Mouse (Mus musculus): ENCODE results near the gene Phldb2. TPM values are rescaled to one million over a fixed set of nuclear protein-coding genes. Genes with fewer than 3 reads are reported as not detected.

Phldb2 gene
- total and polyA plus RNA-seq, 2 experiments from 2014 or later = 32.8 to 33.2 TPM

- H3K9me3 ChIP-seq (replicated peaks; ENCODE audit: control insufficient read depth, low read length) = no peaks in the 10 kb centered on the region
- H3K27me3 ChIP-seq (ENCODE audit: control insufficient read depth, insufficient read depth, low read length) = no peaks in the 10 kb centered on the region
- 90% methylated on average over 5 of the region's 5 CpGs for WGBS
- no peak for TF ChIP-seq EP300 (IDR thresholded peaks at IDR 0.05; ENCODE audit: low read depth)
- DNase-seq (ENCODE audit: low spot score) = no peak
- no peak overlapping the region for H3K27ac ChIP-seq (ENCODE audit: low read depth)
- H3K9ac ChIP-seq (replicated peaks; ENCODE audit: low read depth, low read length) = no peak overlapping the region
- H3K4me3 ChIP-seq (ENCODE audit: low read depth, low read length) = no peak overlapping the region
- no peak for ATAC-seq (ENCODE audit: insufficient read depth, low read depth)
- H3K36me3 ChIP-seq (replicated peaks; ENCODE audit: control insufficient read depth, insufficient read depth, low read length) = no peaks in the 10 kb centered on the region
- H3K4me2 ChIP-seq (ENCODE audit: low read depth, low read length) = no peak overlapping the region
- H3K4me1 ChIP-seq (ENCODE audit: control insufficient read depth, insufficient read depth) = no peaks in the 10 kb centered on the region
These were observed 7.7 kb downstream of the Phldb2 start for GRCm38 (mm10) chr16:45945649-45946048.

DNA sequence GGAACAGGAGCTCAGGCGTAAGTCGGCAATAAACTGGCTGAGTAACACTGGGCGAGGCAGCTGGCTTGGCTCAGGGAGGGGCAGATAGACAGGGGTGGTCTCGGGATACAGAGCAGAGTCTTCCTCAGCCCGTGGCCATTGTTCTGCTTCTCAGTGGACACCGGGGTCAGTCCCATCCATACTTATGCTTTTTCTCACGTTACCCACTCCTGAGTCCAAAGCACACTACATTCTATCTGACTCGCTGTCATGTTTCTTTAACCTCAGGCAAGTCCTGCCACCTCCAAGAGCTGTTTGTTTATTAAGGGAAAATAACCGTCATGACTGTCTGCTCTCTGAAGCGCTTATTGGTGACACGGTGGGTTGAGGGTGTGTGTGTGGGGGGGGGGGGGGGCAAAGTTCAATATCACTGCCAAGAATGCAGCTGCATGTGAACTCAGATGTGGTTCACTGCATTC, 8.2 kb downstream of the Phldb2 start:
- H3K4me1 ChIP-seq (ENCODE audit: control insufficient read depth, insufficient read depth) = no peaks in the 10 kb centered on the region
- TF ChIP-seq EP300 (IDR thresholded peaks at IDR 0.05; ENCODE audit: low read depth) (no peak), CTCF (IDR thresholded peaks at IDR 0.05; ENCODE audit: low read depth) (no peak)
- H3K4me3 ChIP-seq (ENCODE audit: low read depth, low read length) = no peak overlapping the region
- ATAC-seq (ENCODE audit: insufficient read depth, low read depth) = no peak
- H3K9me3 ChIP-seq (replicated peaks; ENCODE audit: control insufficient read depth, low read length) = no peaks in the 10 kb centered on the region
- no peak overlapping the region for H3K27ac ChIP-seq (ENCODE audit: low read depth)
- no peaks in the 10 kb centered on the region for H3K27me3 ChIP-seq (ENCODE audit: control insufficient read depth, insufficient read depth, low read length)
- no peaks in the 10 kb centered on the region for H3K36me3 ChIP-seq (replicated peaks; ENCODE audit: control insufficient read depth, insufficient read depth, low read length)
- no peak for DNase-seq (ENCODE audit: low spot score)
- H3K4me2 ChIP-seq (ENCODE audit: low read depth, low read length) = no peak overlapping the region
- H3K9ac ChIP-seq (replicated peaks; ENCODE audit: low read depth, low read length) = no peak overlapping the region
- WGBS = 69% methylated on average over 11 of the region's 11 CpGs

DNA sequence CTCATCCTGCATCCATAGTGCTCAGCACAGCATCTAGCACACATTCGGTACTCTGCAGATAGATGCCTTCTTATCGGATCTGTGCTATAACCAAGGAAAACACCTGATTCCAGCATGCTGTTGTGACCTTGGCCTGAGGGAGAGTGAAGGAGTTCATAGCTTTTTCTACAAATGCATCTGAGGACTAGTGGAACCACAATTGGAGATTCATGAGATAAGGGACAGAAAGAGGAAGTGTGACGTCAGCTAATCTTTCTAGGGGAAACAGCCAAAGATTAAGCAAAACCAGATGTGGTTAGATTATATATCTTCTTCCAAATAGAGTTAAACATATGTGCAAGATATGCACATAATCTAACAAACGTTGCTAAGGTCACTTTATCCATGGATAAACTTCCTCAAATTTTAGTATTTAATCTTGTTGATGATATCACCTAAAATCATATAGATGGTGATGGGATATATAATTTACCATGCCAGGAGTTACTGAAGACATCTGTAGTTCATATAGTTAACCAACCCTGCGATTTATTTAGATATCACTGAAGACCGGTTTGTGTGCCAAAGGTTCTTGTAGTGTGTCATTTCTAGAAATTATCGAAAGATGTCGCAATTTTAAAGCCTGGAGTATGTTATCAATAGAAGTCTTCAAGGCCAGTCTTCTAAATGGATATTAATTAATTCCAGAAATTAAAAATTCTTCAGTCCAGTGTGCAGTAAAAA, 11.1 kb downstream of the Phldb2 start:
- Histone ChIP-seq H3K27ac (ENCODE audit: low read depth) (no peak overlapping the region), H3K27me3 (ENCODE audit: control insufficient read depth, insufficient read depth, low read length) (no peaks in the 10 kb centered on the region), H3K4me2 (ENCODE audit: low read depth, low read length) (no peak overlapping the region), H3K9me3 (replicated peaks; ENCODE audit: control insufficient read depth, low read length) (no peaks in the 10 kb centered on the region), H3K36me3 (replicated peaks; ENCODE audit: control insufficient read depth, insufficient read depth, low read length) (no peaks in the 10 kb centered on the region), H3K4me1 (ENCODE audit: control insufficient read depth, insufficient read depth) (no peaks in the 10 kb centered on the region), H3K4me3 (ENCODE audit: low read depth, low read length) (no peak overlapping the region), H3K9ac (replicated peaks; ENCODE audit: low read depth, low read length) (no peak overlapping the region)
- ATAC-seq (ENCODE audit: insufficient read depth, low read depth) (no peak), DNase-seq (ENCODE audit: low spot score) (no peak)
- 65% methylated on average over 8 of the region's 8 CpGs for WGBS
- no peak for TF ChIP-seq CTCF (IDR thresholded peaks at IDR 0.05; ENCODE audit: low read depth)
- no peak for TF ChIP-seq EP300 (IDR thresholded peaks at IDR 0.05; ENCODE audit: low read depth)

DNA sequence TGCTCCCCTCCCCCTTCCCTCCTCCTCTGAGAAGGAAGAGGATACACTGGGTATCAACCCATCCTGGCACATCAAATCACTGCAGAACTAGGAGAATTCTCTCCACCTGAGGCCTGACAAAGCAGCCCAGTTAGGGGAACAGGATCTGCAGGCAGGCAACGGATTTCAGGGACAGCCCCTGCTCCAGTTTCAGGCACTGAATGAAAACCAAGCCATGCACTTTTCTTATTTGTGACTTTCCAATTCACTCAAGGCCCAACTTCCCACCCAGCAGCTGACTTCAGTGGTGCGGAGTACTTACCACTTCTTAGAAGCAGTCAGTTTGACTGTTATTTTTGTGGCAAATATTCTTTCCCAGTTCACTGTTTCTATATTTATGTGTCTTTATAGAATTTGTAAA, 12.7 kb downstream of the Phldb2 start:
- ATAC-seq (ENCODE audit: insufficient read depth, low read depth) = no peak
- H3K4me2 ChIP-seq (ENCODE audit: low read depth, low read length) = no peak overlapping the region
- no peak for DNase-seq (ENCODE audit: low spot score)
- no peaks in the 10 kb centered on the region for H3K4me1 ChIP-seq (ENCODE audit: control insufficient read depth, insufficient read depth)
- H3K4me3 ChIP-seq (ENCODE audit: low read depth, low read length) = no peak overlapping the region
- TF ChIP-seq CTCF (IDR thresholded peaks at IDR 0.05; ENCODE audit: low read depth) (no peak), EP300 (IDR thresholded peaks at IDR 0.05; ENCODE audit: low read depth) (no peak)
- H3K9me3 ChIP-seq (replicated peaks; ENCODE audit: control insufficient read depth, low read length) = no peaks in the 10 kb centered on the region
- H3K9ac ChIP-seq (replicated peaks; ENCODE audit: low read depth, low read length) = no peak overlapping the region
- no peaks in the 10 kb centered on the region for H3K27me3 ChIP-seq (ENCODE audit: control insufficient read depth, insufficient read depth, low read length)
- no peaks in the 10 kb centered on the region for H3K36me3 ChIP-seq (replicated peaks; ENCODE audit: control insufficient read depth, insufficient read depth, low read length)
- WGBS = 81% methylated on average over 2 of the region's 2 CpGs
- H3K27ac ChIP-seq (ENCODE audit: low read depth) = no peak overlapping the region

DNA sequence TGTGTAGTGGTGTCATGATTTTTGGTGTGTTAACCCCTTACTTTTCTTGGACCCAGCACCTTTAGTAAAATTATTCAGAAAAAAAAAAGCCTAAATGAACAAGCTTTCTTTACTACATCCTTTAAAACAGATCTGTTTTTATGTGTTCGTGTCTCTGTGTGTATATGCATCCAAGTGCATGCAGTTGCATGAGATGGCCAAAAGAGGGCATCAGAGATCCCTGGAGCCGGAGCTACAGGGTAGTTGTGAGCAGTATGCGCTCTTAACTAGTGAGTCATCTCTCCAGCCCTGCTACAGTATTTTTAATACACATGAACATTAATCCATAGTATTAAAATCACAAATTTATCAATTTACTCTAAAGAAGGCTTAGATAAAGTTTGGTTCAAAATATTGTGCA, 14.0 kb downstream of the Phldb2 start:
- Histone ChIP-seq H3K9me3 (replicated peaks; ENCODE audit: control insufficient read depth, low read length) (no peaks in the 10 kb centered on the region), H3K4me1 (ENCODE audit: control insufficient read depth, insufficient read depth) (no peaks in the 10 kb centered on the region), H3K4me2 (ENCODE audit: low read depth, low read length) (no peak overlapping the region), H3K27ac (ENCODE audit: low read depth) (no peak overlapping the region), H3K36me3 (replicated peaks; ENCODE audit: control insufficient read depth, insufficient read depth, low read length) (no peaks in the 10 kb centered on the region), H3K4me3 (ENCODE audit: low read depth, low read length) (no peak overlapping the region), H3K9ac (replicated peaks; ENCODE audit: low read depth, low read length) (no peak overlapping the region), H3K27me3 (ENCODE audit: control insufficient read depth, insufficient read depth, low read length) (no peaks in the 10 kb centered on the region)
- WGBS = 94% methylated on average over 3 of the region's 3 CpGs
- ATAC-seq (ENCODE audit: insufficient read depth, low read depth) (no peak), DNase-seq (ENCODE audit: low spot score) (no peak)
- TF ChIP-seq CTCF (IDR thresholded peaks at IDR 0.05; ENCODE audit: low read depth) = no peak
- TF ChIP-seq EP300 (IDR thresholded peaks at IDR 0.05; ENCODE audit: low read depth) = no peak

GRCm38 (mm10) chr16:45937381-45937780, 16.0 kb downstream of the Phldb2 start:
- TF ChIP-seq CTCF (IDR thresholded peaks at IDR 0.05; ENCODE audit: low read depth) = no peak
- TF ChIP-seq EP300 (IDR thresholded peaks at IDR 0.05; ENCODE audit: low read depth) = no peak
- no peak overlapping the region for H3K27ac ChIP-seq (ENCODE audit: low read depth)

More at GRCm38 (mm10) chr16:45937381-45937780, 16.0 kb downstream of the Phldb2 start:
- DNase-seq (ENCODE audit: low spot score) (no peak), ATAC-seq (ENCODE audit: insufficient read depth, low read depth) (no peak)
- 64% methylated on average over 2 of the region's 2 CpGs for WGBS
- Histone ChIP-seq H3K4me3 (ENCODE audit: low read depth, low read length) (no peak overlapping the region), H3K9ac (replicated peaks; ENCODE audit: low read depth, low read length) (no peak overlapping the region), H3K4me2 (ENCODE audit: low read depth, low read length) (no peak overlapping the region), H3K36me3 (replicated peaks; ENCODE audit: control insufficient read depth, insufficient read depth, low read length) (no peaks in the 10 kb centered on the region), H3K27me3 (ENCODE audit: control insufficient read depth, insufficient read depth, low read length) (no peaks in the 10 kb centered on the region), H3K4me1 (ENCODE audit: control insufficient read depth, insufficient read depth) (no peaks in the 10 kb centered on the region), H3K9me3 (replicated peaks; ENCODE audit: control insufficient read depth, low read length) (no peaks in the 10 kb centered on the region)
